Mouse (Mus musculus): ENCODE results near the gene Rnf169. TPM values are rescaled to one million over a fixed set of nuclear protein-coding genes. Genes with fewer than 3 reads are reported as not detected.

Gene Rnf169
- polyA plus RNA-seq (2017; shearing (Covaris generic)): 8.2 TPM

DNA sequence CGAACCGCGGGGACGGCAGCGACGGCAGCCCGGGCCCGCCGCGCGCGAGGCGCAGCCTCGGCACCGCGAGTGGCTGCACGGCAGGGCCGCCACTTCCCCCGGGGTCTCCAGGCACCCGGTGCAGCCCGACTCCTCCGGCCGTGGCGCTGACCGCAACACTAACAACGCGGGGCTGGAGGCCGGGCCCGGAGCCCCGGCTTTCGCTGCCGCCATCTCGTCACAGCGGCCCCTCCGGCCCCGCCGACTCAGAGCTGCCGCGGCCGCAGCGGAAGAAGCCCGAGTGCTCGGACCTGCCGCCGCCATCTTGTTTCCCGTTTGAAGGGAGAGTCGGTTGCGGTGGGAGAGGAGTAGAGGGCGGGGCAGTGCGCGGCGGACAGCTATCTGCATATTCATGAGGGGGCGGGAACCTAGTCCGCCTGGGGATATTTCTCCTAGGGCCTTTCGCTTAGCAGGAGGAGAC is at the start of gene Rnf169:
Rnf169 (minus strand) TSS at position 317 of the 460 bp plus-strand sequence.

DNA sequence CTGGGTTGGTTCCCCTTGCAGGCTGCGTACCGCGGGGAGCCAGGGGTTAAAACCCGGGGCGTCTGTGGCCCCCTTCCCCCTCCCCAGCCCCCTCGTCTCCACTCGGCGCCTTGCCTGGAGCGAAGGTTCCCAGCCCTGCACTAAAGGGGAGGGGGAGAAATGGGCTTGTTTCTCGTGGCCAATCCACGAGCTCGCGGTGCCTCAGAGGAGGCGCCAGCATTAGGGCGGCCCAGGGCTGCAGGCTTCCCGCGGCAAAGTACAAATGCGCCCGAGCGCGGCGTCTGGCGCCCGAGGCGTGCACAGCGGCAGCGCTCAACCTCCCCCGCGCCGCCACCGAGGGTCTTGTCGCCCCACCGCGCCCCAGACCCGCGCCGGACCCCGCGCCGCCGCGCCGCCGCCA is 25.5 kb upstream of the Rnf169 start, which contains the start of gene Chrdl2:
Chrdl2 (plus strand) TSS at position 383 of the 400 bp plus-strand sequence.

Other genes starting within 250 kb of the Rnf169 start
- gene Olfr521, start 216.9 kb downstream of the Rnf169 start, polyA plus RNA-seq (2017; shearing (Covaris generic)): not detected
- 4.3 TPM for gene Neu3, start 152.0 kb downstream of the Rnf169 start, polyA plus RNA-seq (2017; shearing (Covaris generic))
- not detected for gene Xrra1, start 121.3 kb downstream of the Rnf169 start, polyA plus RNA-seq (2017; shearing (Covaris generic))
- 237 TPM for gene Spcs2, start 117.0 kb downstream of the Rnf169 start, polyA plus RNA-seq (2017; shearing (Covaris generic))
- gene Chrdl2, start 25.7 kb upstream of the Rnf169 start, polyA plus RNA-seq (2017; shearing (Covaris generic)): not detected
- 38.7 TPM for gene Pold3, start 141.1 kb upstream of the Rnf169 start, polyA plus RNA-seq (2017; shearing (Covaris generic))
- gene Lipt2, start 178.8 kb upstream of the Rnf169 start, polyA plus RNA-seq (2017; shearing (Covaris generic)): 1.3 TPM
- not detected for gene Kcne3, start 196.1 kb upstream of the Rnf169 start, polyA plus RNA-seq (2017; shearing (Covaris generic))
- 17.7 TPM for gene Pgm2l1, start 246.9 kb upstream of the Rnf169 start, polyA plus RNA-seq (2017; shearing (Covaris generic))

All from effector memory CD4-positive, alpha-beta T cell, adult 5 months (primary cell).